Mouse (Mus musculus): ENCODE measurements around the gene Ddx42. TPM values are rescaled to one million over a fixed set of nuclear protein-coding genes. Genes with fewer than 3 reads are reported as not detected.

Gene Ddx42
- polyA plus RNA-seq, 1 experiment from 2014 or later: 58.1 TPM

GRCm38 (mm10) chr11:106286987-106287386 lies 70.3 kb downstream of the Ddx42 start:
- H3K27ac ChIP-seq: no peak overlapping the region
- 53% methylated on average over 11 of the region's 11 CpGs for WGBS

GRCm38 (mm10) chr11:106289369-106289768 lies 72.6 kb downstream of the Ddx42 start:
- WGBS: 59% methylated on average over 8 of the region's 8 CpGs
- no peaks in the 10 kb centered on the region for H3K4me1 ChIP-seq
- H3K27ac ChIP-seq: no peak overlapping the region
- no peaks in the 10 kb centered on the region for H3K36me3 ChIP-seq
- no peak overlapping the region for H3K9ac ChIP-seq
- H3K4me2 ChIP-seq: no peak overlapping the region
- H3K9me3 ChIP-seq: no peaks in the 10 kb centered on the region
- ATAC-seq (ENCODE audit: insufficient read depth, low FRiP score, low read depth): no peak
- H3K4me3 ChIP-seq (replicated peaks): no peak overlapping the region
- no peaks in the 10 kb centered on the region for H3K27me3 ChIP-seq (replicated peaks)

More at GRCm38 (mm10) chr11:106286987-106287386, 70.3 kb downstream of the Ddx42 start:
- Histone ChIP-seq H3K9ac (no peak overlapping the region), H3K9me3 (no peaks in the 10 kb centered on the region), H3K4me3 (replicated peaks) (no peak overlapping the region), H3K4me1 (no peaks in the 10 kb centered on the region), H3K4me2 (no peak overlapping the region), H3K27me3 (replicated peaks) (no peaks in the 10 kb centered on the region), H3K36me3 (no peaks in the 10 kb centered on the region)
- ATAC-seq (ENCODE audit: insufficient read depth, low FRiP score, low read depth): no peak

- no peaks in the 10 kb centered on the region for H3K27me3 ChIP-seq (replicated peaks)
- no peak for ATAC-seq (ENCODE audit: insufficient read depth, low FRiP score, low read depth)
- no peaks in the 10 kb centered on the region for H3K4me1 ChIP-seq
- H3K36me3 ChIP-seq: no peaks in the 10 kb centered on the region
- no peak overlapping the region for H3K27ac ChIP-seq
- no peak overlapping the region for H3K4me3 ChIP-seq (replicated peaks)
- H3K9ac ChIP-seq: no peak overlapping the region
- no peak overlapping the region for H3K4me2 ChIP-seq
- no peaks in the 10 kb centered on the region for H3K9me3 ChIP-seq
- WGBS: 90% methylated on average over 5 of the region's 5 CpGs
Measured at GRCm38 (mm10) chr11:106290376-106290775, 73.7 kb downstream of the Ddx42 start.

- H3K4me1 ChIP-seq: no peaks in the 10 kb centered on the region
- no peak overlapping the region for H3K9ac ChIP-seq
- no peaks in the 10 kb centered on the region for H3K27me3 ChIP-seq (replicated peaks)
- H3K4me2 ChIP-seq: no peak overlapping the region
- no peak overlapping the region for H3K4me3 ChIP-seq (replicated peaks)
- H3K36me3 ChIP-seq: no peaks in the 10 kb centered on the region
- H3K27ac ChIP-seq: no peak overlapping the region
- no peak for ATAC-seq (ENCODE audit: insufficient read depth, low FRiP score, low read depth)
- 77% methylated on average over 2 of the region's 2 CpGs for WGBS
- no peaks in the 10 kb centered on the region for H3K9me3 ChIP-seq
Measured at GRCm38 (mm10) chr11:106291861-106292260, 75.1 kb downstream of the Ddx42 start.

Other genes with a start within 250 kb of the Ddx42 start
- gene Ace, start 249.0 kb upstream of the Ddx42 start, polyA plus RNA-seq (2015; fragmentation: Nextera tagmentation; extraction: Ambion mirVana): 1.1 and 1.8 TPM in 2 replicates
- gene Ace3, start 222.3 kb upstream of the Ddx42 start, polyA plus RNA-seq (2015; fragmentation: Nextera tagmentation; extraction: Ambion mirVana): not detected in 2 replicates
- 0.80 and 1.3 TPM in 2 replicates for gene Kcnh6, start 208.8 kb upstream of the Ddx42 start, polyA plus RNA-seq (2015; fragmentation: Nextera tagmentation; extraction: Ambion mirVana)
- gene Dcaf7, start 180.1 kb upstream of the Ddx42 start, polyA plus RNA-seq (2015; fragmentation: Nextera tagmentation; extraction: Ambion mirVana): 54.6 and 57.6 TPM in 2 replicates
- 9.8 and 11.5 TPM in 2 replicates for gene Taco1, start 150.9 kb upstream of the Ddx42 start, polyA plus RNA-seq (2015; fragmentation: Nextera tagmentation; extraction: Ambion mirVana)
- 18.0 and 19.5 TPM in 2 replicates for gene Map3k3, start 132.3 kb upstream of the Ddx42 start, polyA plus RNA-seq (2015; fragmentation: Nextera tagmentation; extraction: Ambion mirVana)
- gene Gm10840, start 56.1 kb upstream of the Ddx42 start, polyA plus RNA-seq (2015; fragmentation: Nextera tagmentation; extraction: Ambion mirVana): not detected in 2 replicates
- 117 and 136 TPM in 2 replicates for gene Limd2, start 56.1 kb upstream of the Ddx42 start, polyA plus RNA-seq (2015; fragmentation: Nextera tagmentation; extraction: Ambion mirVana)
- gene Strada, start 14.8 kb upstream of the Ddx42 start, polyA plus RNA-seq (2015; fragmentation: Nextera tagmentation; extraction: Ambion mirVana): 16.7 and 18.6 TPM in 2 replicates
- 92.1 and 95.0 TPM in 2 replicates for gene Ccdc47, start 582 bp upstream of the Ddx42 start, polyA plus RNA-seq (2015; fragmentation: Nextera tagmentation; extraction: Ambion mirVana)
- 49.7 and 56.5 TPM in 2 replicates for gene Ftsj3, start 39.2 kb downstream of the Ddx42 start, polyA plus RNA-seq (2015; fragmentation: Nextera tagmentation; extraction: Ambion mirVana)
- gene Psmc5, start 39.2 kb downstream of the Ddx42 start, polyA plus RNA-seq (2015; fragmentation: Nextera tagmentation; extraction: Ambion mirVana): 242 and 266 TPM in 2 replicates
- 70.2 and 78.3 TPM in 2 replicates for gene Smarcd2, start 56.0 kb downstream of the Ddx42 start, polyA plus RNA-seq (2015; fragmentation: Nextera tagmentation; extraction: Ambion mirVana)
- 0.27 and 0.28 TPM in 2 replicates for gene Tcam1, start 59.7 kb downstream of the Ddx42 start, polyA plus RNA-seq (2015; fragmentation: Nextera tagmentation; extraction: Ambion mirVana)
- gene Gh, start 84.9 kb downstream of the Ddx42 start, polyA plus RNA-seq (2015; fragmentation: Nextera tagmentation; extraction: Ambion mirVana): not detected in 2 replicates
- gene Cd79b, start 97.8 kb downstream of the Ddx42 start, polyA plus RNA-seq (2015; fragmentation: Nextera tagmentation; extraction: Ambion mirVana): 3.5 and 3.7 TPM in 2 replicates
- gene Scn4a, start 136.4 kb downstream of the Ddx42 start, polyA plus RNA-seq (2015; fragmentation: Nextera tagmentation; extraction: Ambion mirVana): 0.03 and 0.05 TPM in 2 replicates
- gene Prr29, start 148.5 kb downstream of the Ddx42 start, polyA plus RNA-seq (2015; fragmentation: Nextera tagmentation; extraction: Ambion mirVana): 0.31 and 0.66 TPM in 2 replicates
- gene Icam2, start 171.1 kb downstream of the Ddx42 start, polyA plus RNA-seq (2015; fragmentation: Nextera tagmentation; extraction: Ambion mirVana): 35.3 and 38.5 TPM in 2 replicates